Mouse (Mus musculus): Measurements from ENCODE around the gene Adssl1.

Adssl1 gene

GRCm38 (mm10) chr12:112593951-112594915, 25.6 kb upstream of the Adssl1 start:
- DNase-seq: no peak

DNA sequence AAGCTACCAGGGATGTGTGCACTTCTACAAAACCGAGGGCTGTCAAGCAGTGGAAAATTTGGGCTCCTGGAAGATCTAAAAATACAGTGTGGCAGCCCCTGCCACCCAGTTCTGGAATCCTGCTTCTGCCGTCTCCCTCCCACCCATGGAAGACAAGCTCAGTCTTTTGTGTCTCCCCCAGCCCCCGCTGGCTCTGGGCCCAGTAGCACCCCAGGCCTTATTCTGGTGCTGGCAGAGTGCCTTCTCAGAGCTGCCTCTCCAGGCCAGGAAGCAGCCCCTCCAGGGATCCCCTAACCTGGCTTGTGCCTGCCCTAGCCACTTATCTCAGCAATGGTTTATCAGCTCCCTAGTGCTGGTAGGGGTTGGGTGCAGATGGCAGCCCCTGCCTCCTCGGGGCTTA, 24.9 kb upstream of the Adssl1 start:
- no peak for DNase-seq

- DNase-seq: no peak
Measured at GRCm38 (mm10) chr12:112595626-112596025, 24.2 kb upstream of the Adssl1 start.

DNA sequence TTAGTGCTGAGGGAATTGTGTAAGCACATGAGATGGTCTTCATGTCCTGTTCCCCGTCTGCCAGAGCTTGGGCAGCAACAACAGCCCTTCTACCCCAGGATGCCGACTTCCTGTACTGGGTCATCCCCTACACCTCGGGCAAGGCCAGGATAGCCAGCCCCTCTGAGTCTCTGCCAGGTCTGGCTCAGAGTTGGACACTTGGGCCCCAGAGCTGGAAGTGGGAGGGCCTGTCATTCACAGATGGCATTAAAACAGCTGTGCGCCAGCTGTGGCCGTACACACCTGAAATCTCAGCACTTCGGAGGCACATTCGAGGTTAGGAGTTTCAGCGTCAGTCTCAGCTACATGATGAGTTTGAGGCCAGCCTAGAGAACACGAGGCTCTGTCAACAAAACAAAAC, 23.4 kb upstream of the Adssl1 start:
- no peak for DNase-seq

DNA sequence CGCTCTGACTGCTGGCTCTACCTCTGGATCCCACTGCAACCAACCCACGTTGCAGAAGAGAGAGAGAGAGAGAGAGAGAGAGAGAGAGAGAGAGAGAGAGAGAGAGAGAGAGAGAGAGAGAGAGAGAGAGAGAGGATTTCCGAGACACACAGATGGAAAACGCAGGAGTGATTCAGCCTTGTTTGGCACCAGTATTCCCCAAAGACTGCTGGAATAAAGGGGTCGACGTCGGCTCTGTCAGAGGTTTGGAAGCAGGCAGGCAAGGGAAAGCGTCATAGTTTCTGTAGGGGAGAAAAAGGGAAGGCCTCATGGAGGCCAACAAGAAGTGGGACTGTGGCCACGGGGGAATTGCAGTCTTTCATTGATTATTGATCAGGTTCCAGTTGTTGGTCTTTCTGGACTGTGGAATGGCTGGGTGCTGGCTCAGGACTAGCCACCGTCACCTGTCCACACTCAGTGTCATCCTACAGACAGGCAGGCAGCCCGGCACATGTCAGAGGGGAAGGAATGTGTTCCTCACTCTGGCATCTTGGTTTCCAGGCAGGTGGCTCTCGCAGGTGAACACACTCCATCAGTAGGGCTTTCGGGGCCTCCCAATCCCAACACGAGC, 22.8 kb upstream of the Adssl1 start:
- DNase-seq: no peak

GRCm38 (mm10) chr12:112597618-112598017, 22.2 kb upstream of the Adssl1 start:
- DNase-seq: no peak

GRCm38 (mm10) chr12:112599198-112599597, 20.6 kb upstream of the Adssl1 start:
- no peak for DNase-seq

DNA sequence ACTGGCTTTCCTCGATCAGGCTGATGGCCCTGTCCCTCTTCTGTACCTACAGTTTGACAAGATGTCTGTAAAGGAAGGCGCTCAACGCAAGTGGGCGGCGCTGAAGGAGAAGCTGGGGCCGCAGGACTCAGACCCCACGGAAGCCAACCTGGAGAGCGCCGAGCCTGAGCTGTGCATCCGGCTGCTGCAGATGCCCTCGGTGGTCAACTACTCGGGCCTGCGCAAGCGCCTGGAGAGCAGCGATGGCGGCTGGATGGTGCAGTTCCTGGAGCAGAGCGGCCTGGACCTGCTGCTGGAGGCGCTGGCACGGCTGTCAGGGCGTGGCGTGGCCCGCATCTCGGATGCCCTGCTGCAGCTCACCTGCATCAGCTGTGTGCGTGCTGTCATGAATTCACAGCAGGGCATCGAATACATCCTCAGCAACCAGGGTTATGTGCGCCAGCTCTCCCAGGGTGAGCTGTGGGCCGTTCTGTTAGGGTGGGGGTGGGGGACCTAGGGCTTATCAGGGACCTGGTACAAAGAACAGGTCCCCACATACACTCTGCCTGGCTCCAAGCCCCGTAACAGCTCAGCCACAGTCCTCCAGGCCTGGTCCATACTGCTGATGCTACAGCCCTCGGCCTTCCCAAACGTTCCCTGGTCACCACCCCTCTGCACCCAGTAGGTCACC, 19.8 kb upstream of the Adssl1 start:
- no peak for DNase-seq

DNA sequence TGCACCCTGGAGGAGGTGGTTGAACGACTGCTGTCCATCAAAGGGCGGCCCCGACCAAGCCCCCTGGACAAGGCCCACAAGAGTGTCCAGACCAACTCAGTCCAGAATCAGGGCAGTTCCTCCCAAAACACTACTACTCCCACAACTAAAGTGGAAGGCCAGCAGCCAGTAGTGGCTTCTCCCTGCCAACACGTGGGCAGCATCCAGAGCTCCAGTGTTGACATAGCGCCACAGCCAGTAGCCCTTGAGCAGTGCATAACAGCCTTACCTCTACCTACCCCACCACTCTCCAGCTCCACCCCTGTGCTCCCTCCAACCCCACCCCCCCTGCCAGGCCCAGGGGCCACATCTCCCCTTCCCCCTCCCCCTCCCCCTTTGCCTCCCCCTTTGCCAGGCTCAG, 15.8 kb upstream of the Adssl1 start:
- no peak for DNase-seq

- DNase-seq: peak; percentile 85
Measured at GRCm38 (mm10) chr12:112604709-112605649, 14.9 kb upstream of the Adssl1 start.

GRCm38 (mm10) chr12:112605766-112606165, 14.1 kb upstream of the Adssl1 start:
- peak; percentile 88 for DNase-seq

GRCm38 (mm10) chr12:112606998-112607397, 12.8 kb upstream of the Adssl1 start:
- DNase-seq: no peak

DNA sequence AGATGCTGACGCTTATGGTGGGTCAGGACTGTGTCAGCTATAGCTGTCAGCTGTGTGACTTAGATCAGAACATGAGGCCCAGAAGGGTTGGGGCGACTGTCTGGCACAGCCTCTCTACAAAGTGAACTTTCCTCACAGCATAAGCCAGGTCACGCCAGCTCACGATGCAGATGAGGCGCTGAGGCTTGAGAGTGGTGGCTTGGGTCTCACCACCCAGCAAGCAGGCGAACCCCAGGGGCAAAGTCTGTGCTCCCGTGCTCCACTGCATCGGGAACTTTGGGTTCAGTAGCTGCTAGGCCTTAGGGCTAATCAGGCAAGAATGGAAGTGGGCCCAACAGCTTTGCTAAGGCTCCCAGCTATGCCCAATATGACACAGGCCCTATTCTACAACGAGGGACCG, 10.8 kb upstream of the Adssl1 start:
- no peak for DNase-seq

DNA sequence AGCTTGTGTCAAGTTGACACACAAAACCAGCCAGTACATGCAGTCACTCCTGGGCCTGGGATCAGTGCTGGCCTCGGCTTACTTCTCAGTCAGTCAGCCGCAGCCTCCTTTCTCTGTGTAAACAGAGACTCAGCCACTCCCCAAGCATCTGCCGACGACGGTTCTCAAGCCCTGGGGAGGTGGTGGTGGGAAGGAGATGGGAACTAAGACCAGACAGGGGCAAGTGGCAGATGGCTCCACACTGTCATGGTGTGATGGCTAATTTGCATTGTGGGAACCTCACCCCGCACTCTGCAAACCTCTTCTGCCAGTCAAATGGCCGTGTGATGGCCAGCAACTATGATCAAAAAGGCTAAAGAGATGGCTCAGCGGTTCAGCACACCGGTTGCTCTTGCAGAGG, 3.2 kb upstream of the Adssl1 start:
- no peak for DNase-seq

DNA sequence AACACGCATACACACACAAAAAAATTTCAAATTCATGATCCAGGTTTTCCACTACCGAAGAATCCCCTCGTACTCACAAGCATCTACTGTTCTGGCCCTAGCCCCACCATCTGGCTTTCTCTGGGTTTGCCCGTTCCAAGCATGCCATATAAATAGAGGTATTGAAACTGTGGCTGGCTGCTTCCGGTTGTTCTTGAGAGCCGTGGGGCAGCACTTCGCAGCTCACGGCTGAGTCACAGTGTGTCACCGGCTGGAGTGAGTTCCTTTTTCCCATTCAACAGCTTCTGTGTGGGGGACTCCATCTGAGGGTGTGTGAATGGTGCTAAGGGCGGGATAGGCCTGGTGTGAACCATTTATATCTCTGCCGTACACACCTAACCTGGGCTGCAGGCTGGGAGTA, 2.7 kb upstream of the Adssl1 start:
- no peak for DNase-seq

GRCm38 (mm10) chr12:112617898-112618380, 1.9 kb upstream of the Adssl1 start:
- DNase-seq: peak; percentile 80

GRCm38 (mm10) chr12:112618981-112619685, 712 bp upstream of the Adssl1 start:
- peak; percentile 46 for DNase-seq

GRCm38 (mm10) chr12:112620354-112621061, 663 bp downstream of the Adssl1 start:
- DNase-seq: no peak

GRCm38 (mm10) chr12:112621900-112622299, 2.1 kb downstream of the Adssl1 start:
- no peak for DNase-seq

DNA sequence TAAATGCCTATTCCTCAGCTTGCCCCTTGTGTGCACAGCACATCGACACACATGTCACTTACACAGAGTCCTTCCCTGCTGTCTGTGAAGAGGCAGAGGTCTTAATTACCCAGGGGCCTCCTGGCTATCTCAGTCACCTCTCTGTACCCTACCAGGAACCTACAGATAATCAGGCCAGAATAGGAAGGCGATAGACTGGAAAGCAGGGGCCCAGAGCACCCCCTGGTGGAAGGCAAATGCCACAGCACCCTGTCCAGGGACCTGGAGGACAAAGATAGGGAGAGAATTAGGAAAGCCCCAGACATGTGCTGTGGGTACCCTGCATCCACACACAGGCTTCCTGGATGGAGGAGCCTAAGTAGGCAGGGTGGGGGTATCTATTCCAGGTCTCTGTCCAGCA, 3.9 kb downstream of the Adssl1 start:
- peak; percentile 72 for DNase-seq

- DNase-seq: no peak
Measured at GRCm38 (mm10) chr12:112625700-112626099, 5.9 kb downstream of the Adssl1 start.
